Mouse (Mus musculus): ENCODE measurements around the gene Zdhhc14. TPM values are rescaled to one million over a fixed set of nuclear protein-coding genes. Genes with fewer than 3 reads are reported as not detected.

Zdhhc14 gene
- polyA plus RNA-seq, 1 experiment from 2014 or later = 1.6 TPM

- DNase-seq = peak; percentile 16
- Histone ChIP-seq H3K27ac (ENCODE audit: low read depth) (no peak overlapping the region), H3K36me3 (ENCODE audit: insufficient read depth) (no peaks in the 10 kb centered on the region), H3K4me3 (ENCODE audit: low read depth, low read length) (no peak overlapping the region), H3K4me1 (ENCODE audit: insufficient read depth) (no peaks in the 10 kb centered on the region), H3K9me3 (ENCODE audit: low read depth, low read length) (no peaks in the 10 kb centered on the region), H3K4me2 (no peak overlapping the region), H3K9ac (no peak overlapping the region), H3K27me3 (ENCODE audit: insufficient read depth, low read length) (no peaks in the 10 kb centered on the region)
- TF ChIP-seq CTCF (IDR thresholded peaks at IDR 0.05; ENCODE audit: low read depth) = no peak
- ATAC-seq (ENCODE audit: insufficient read depth) = no peak
- 60% methylated on average over 5 of the region's 5 CpGs for WGBS
These were observed 301.9 kb downstream of the Zdhhc14 start for GRCm38 (mm10) chr17:5794276-5794675.

- Histone ChIP-seq H3K27me3 (ENCODE audit: insufficient read depth, low read length) (no peaks in the 10 kb centered on the region), H3K4me1 (ENCODE audit: insufficient read depth) (no peaks in the 10 kb centered on the region), H3K36me3 (ENCODE audit: insufficient read depth) (no peaks in the 10 kb centered on the region), H3K4me3 (ENCODE audit: low read depth, low read length) (no peak overlapping the region), H3K9me3 (ENCODE audit: low read depth, low read length) (no peaks in the 10 kb centered on the region), H3K27ac (ENCODE audit: low read depth) (no peak overlapping the region), H3K9ac (no peak overlapping the region), H3K4me2 (no peak overlapping the region)
- no peak for ATAC-seq (ENCODE audit: insufficient read depth)
- WGBS = 71% methylated on average over 5 of the region's 5 CpGs
- no peak for DNase-seq
- no peak for TF ChIP-seq CTCF (IDR thresholded peaks at IDR 0.05; ENCODE audit: low read depth)
These were observed 303.0 kb downstream of the Zdhhc14 start for GRCm38 (mm10) chr17:5795369-5795768.

DNA sequence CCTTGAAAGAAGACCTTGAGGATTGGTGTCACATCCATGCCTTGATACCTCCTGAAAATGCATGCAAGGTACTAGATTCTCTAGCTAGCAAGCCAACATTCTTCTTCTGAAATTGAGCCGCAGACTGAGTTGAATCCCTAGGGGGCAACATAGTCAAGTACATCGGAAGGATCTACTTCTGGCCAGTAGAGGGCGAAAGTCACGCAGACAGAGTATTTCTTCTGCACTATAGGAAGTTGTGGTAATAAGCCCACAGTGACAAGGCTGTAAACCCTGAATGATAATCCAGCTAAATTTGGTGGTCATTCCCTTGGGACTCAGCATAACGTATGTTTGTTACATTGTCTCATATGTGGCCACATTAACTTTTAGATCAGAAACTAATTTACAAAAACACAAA is 303.5 kb downstream of the Zdhhc14 start:
- no peak overlapping the region for H3K4me3 ChIP-seq (ENCODE audit: low read depth, low read length)
- no peak overlapping the region for H3K9ac ChIP-seq
- H3K9me3 ChIP-seq (ENCODE audit: low read depth, low read length) = no peaks in the 10 kb centered on the region
- H3K36me3 ChIP-seq (ENCODE audit: insufficient read depth) = no peaks in the 10 kb centered on the region
- WGBS = 3% methylated on average over 5 of the region's 5 CpGs
- H3K4me2 ChIP-seq = no peak overlapping the region
- ATAC-seq (ENCODE audit: insufficient read depth) = peak; percentile 75
- no peaks in the 10 kb centered on the region for H3K27me3 ChIP-seq (ENCODE audit: insufficient read depth, low read length)
- H3K27ac ChIP-seq (ENCODE audit: low read depth) = no peak overlapping the region
- DNase-seq = peak; percentile 96
- TF ChIP-seq CTCF (IDR thresholded peaks at IDR 0.05; ENCODE audit: low read depth) = peak; percentile 100
- no peaks in the 10 kb centered on the region for H3K4me1 ChIP-seq (ENCODE audit: insufficient read depth)

GRCm38 (mm10) chr17:5797124-5797760 is 304.9 kb downstream of the Zdhhc14 start:
- peak; percentile 22; the same call in 1 of the 2 replicates for ATAC-seq (ENCODE audit: insufficient read depth)
- no peaks in the 10 kb centered on the region for H3K9me3 ChIP-seq (ENCODE audit: low read depth, low read length)
- peak; percentile 81 for DNase-seq
- no peak overlapping the region for H3K4me3 ChIP-seq (ENCODE audit: low read depth, low read length)
- no peak overlapping the region for H3K27ac ChIP-seq (ENCODE audit: low read depth)
- TF ChIP-seq CTCF (IDR thresholded peaks at IDR 0.05; ENCODE audit: low read depth) = no peak
- H3K4me1 ChIP-seq (ENCODE audit: insufficient read depth) = 0 out of 2 replicates have a peak, but pooled peaks cover 3% of the 10 kb centered on the region
- 63% methylated on average over 5 of the region's 5 CpGs for WGBS
- no peak overlapping the region for H3K4me2 ChIP-seq
- H3K9ac ChIP-seq = no peak overlapping the region
- H3K36me3 ChIP-seq (ENCODE audit: insufficient read depth) = no peaks in the 10 kb centered on the region
- no peaks in the 10 kb centered on the region for H3K27me3 ChIP-seq (ENCODE audit: insufficient read depth, low read length)

DNA sequence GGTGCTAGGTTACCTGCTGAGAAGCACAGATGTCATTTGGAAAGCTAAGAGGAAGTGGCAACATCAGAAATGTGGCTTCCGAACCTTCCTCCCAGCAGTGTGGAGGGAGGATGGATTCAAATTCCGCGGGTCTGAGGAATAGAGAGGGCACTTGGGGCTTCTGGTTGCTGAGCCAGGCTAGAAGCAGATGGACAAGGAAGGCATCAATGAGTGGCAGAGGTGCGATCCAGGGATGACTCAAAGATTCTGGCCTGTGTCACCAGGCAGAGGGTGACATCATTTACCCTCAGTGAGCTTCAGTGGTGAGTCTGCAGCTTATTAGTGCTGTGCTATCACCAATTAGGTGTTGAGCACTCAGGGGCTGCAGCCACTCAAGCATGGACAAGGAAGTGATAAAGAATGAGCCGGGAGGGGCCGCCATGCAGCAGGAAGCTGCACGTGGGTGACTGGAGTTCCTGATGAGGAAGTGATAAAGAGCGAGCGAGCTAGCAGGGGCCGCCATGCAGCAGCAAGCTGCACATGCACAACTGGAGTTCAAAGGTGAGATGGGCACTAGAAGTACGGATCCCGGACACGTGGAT is 306.0 kb downstream of the Zdhhc14 start:
- DNase-seq = peak; percentile 52
- Histone ChIP-seq H3K4me1 (ENCODE audit: insufficient read depth) (0 out of 2 replicates have a peak, but pooled peaks cover 3% of the 10 kb centered on the region), H3K9ac (no peak overlapping the region), H3K9me3 (ENCODE audit: low read depth, low read length) (no peaks in the 10 kb centered on the region), H3K27ac (ENCODE audit: low read depth) (no peak overlapping the region), H3K4me2 (0 out of 2 replicates have a peak overlapping the region, but pooled peaks have one; percentile 6), H3K4me3 (ENCODE audit: low read depth, low read length) (no peak overlapping the region), H3K27me3 (ENCODE audit: insufficient read depth, low read length) (no peaks in the 10 kb centered on the region), H3K36me3 (ENCODE audit: insufficient read depth) (no peaks in the 10 kb centered on the region)
- no peak for TF ChIP-seq CTCF (IDR thresholded peaks at IDR 0.05; ENCODE audit: low read depth)
- 43% methylated on average over 13 of the region's 13 CpGs for WGBS
- ATAC-seq (ENCODE audit: insufficient read depth) = no peak

- 71% methylated on average over 5 of the region's 5 CpGs for WGBS
- H3K9me3 ChIP-seq (ENCODE audit: low read depth, low read length) = no peaks in the 10 kb centered on the region
- no peaks in the 10 kb centered on the region for H3K36me3 ChIP-seq (ENCODE audit: insufficient read depth)
- H3K9ac ChIP-seq = no peak overlapping the region
- no peak overlapping the region for H3K4me2 ChIP-seq
- no peaks in the 10 kb centered on the region for H3K27me3 ChIP-seq (ENCODE audit: insufficient read depth, low read length)
- TF ChIP-seq CTCF (IDR thresholded peaks at IDR 0.05; ENCODE audit: low read depth) = no peak
- ATAC-seq (ENCODE audit: insufficient read depth) (no peak), DNase-seq (no peak)
- no peak overlapping the region for H3K4me3 ChIP-seq (ENCODE audit: low read depth, low read length)
- no peak overlapping the region for H3K27ac ChIP-seq (ENCODE audit: low read depth)
- H3K4me1 ChIP-seq (ENCODE audit: insufficient read depth) = 0 out of 2 replicates have a peak, but pooled peaks cover 3% of the 10 kb centered on the region
These were observed 306.5 kb downstream of the Zdhhc14 start for GRCm38 (mm10) chr17:5798900-5799299.

DNA sequence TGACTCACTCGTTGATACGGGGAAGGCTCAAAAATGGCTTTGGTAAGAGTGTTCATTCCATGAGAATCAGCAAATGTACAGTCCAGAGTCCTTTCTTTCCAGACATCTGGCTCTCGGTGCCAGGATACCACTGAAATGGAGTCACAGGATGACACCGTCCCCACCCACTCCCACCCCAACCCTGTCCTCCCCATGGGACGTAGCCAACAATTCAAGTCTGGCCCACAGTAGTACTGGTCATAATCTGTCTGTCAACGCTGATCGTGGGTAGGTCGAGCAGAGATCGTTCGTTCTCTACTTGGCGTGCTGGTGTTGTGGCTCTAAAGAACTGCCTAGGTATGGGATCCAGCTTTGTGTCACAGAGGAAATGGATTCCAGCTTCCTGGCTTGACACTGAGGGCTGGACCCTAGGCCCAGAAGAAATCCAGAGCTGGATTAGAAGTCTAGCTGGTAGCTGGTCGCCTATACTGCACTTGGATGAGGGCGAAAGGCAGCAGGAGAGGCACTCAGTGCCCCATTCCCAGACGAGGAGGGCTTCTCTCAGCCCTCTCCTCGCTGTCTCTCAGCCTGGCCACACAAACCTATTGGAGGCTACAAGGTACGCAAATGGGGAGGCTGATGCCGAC is 307.2 kb downstream of the Zdhhc14 start:
- H3K4me3 ChIP-seq (ENCODE audit: low read depth, low read length) = no peak overlapping the region

More for the DNA sequence above, 307.2 kb downstream of the Zdhhc14 start:
- H3K4me1 ChIP-seq (ENCODE audit: insufficient read depth) = 0 out of 2 replicates have a peak, but pooled peaks cover 3% of the 10 kb centered on the region
- no peak for TF ChIP-seq CTCF (IDR thresholded peaks at IDR 0.05; ENCODE audit: low read depth)
- no peak overlapping the region for H3K27ac ChIP-seq (ENCODE audit: low read depth)
- 64% methylated on average over 17 of the region's 17 CpGs for WGBS
- no peaks in the 10 kb centered on the region for H3K9me3 ChIP-seq (ENCODE audit: low read depth, low read length)
- DNase-seq (no peak), ATAC-seq (ENCODE audit: insufficient read depth) (no peak)
- no peak overlapping the region for H3K9ac ChIP-seq
- H3K36me3 ChIP-seq (ENCODE audit: insufficient read depth) = no peaks in the 10 kb centered on the region
- H3K4me2 ChIP-seq = no peak overlapping the region
- no peaks in the 10 kb centered on the region for H3K27me3 ChIP-seq (ENCODE audit: insufficient read depth, low read length)

All from lung, embryonic 14.5 days (tissue).